Mouse (Mus musculus): ENCODE measurements around the gene 6330403K07Rik. TPM values are rescaled to one million over a fixed set of nuclear protein-coding genes. Genes with fewer than 3 reads are reported as not detected.

The 6330403K07Rik gene
- polyA plus RNA-seq (2016; fragmentation: Nextera tagmentation; extraction: Ambion mirVana) = 250 and 257 TPM in 2 replicates

GRCm38 (mm10) chr11:71033163-71033761, at the start of gene 6330403K07Rik:
Gene 6330403K07Rik (minus strand): TSS chr11:71033513.
- Histone ChIP-seq H3K4me3 (replicated peaks) (peak within 1 kb of the TSS; percentile 71), H3K4me2 (peak within 1 kb of the TSS; percentile 66), H3K9ac (replicated peaks) (peak within 1 kb of the TSS; percentile 84), H3K27me3 (no peaks in the 10 kb centered on the region), H3K9me3 (no peaks in the 10 kb centered on the region), H3K36me3 (peaks cover 7% of the 10 kb centered on the region), H3K4me1 (replicated peaks) (peaks cover 13% of the 10 kb centered on the region), H3K27ac (peak within 1 kb of the TSS; percentile 94)
- peak; percentile 97 for ATAC-seq (ENCODE audit: insufficient number of reproducible peaks, insufficient read depth, low FRiP score, low TSS enrichment, low read depth)
- under 1% methylated on average over 28 of the region's 31 CpGs for WGBS

GRCm38 (mm10) chr11:71076342-71076741, 43.0 kb upstream of the 6330403K07Rik start:
- WGBS = 82% methylated on average over 1 of the region's 1 CpGs
- no peaks in the 10 kb centered on the region for H3K4me1 ChIP-seq (replicated peaks)
- no peak for ATAC-seq (ENCODE audit: insufficient number of reproducible peaks, insufficient read depth, low FRiP score, low TSS enrichment, low read depth)

DNA sequence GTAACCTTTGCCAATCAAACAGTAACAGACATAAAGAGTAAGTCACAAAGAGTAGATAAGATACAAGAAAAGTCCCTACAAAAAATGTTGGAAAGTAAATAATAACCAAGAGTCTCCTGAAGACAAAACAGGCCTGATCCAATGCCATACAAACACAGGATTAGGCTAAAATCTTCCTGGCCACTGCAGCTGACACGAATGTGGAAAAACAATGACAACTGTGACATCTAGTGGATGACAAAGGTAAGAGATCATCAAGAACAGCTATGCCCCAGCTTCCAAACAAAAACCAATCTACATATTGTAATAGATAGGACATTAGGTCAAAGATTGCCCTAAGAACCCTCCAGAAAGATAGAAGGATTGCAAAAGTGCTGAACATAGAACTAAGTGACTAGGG, 19.2 kb upstream of the 6330403K07Rik start:
- Histone ChIP-seq H3K9ac (replicated peaks) (no peak overlapping the region), H3K4me1 (replicated peaks) (no peaks in the 10 kb centered on the region), H3K27me3 (no peaks in the 10 kb centered on the region), H3K4me3 (replicated peaks) (no peak overlapping the region), H3K36me3 (no peaks in the 10 kb centered on the region), H3K4me2 (no peak overlapping the region), H3K9me3 (no peaks in the 10 kb centered on the region), H3K27ac (no peak overlapping the region)
- ATAC-seq (ENCODE audit: insufficient number of reproducible peaks, insufficient read depth, low FRiP score, low TSS enrichment, low read depth) = no peak
- WGBS = 7% methylated on average over 1 of the region's 1 CpGs

More at GRCm38 (mm10) chr11:71076342-71076741, 43.0 kb upstream of the 6330403K07Rik start:
- Histone ChIP-seq H3K4me3 (replicated peaks) (no peak overlapping the region), H3K9me3 (peaks cover 14% of the 10 kb centered on the region), H3K9ac (replicated peaks) (no peak overlapping the region), H3K27ac (no peak overlapping the region), H3K36me3 (no peaks in the 10 kb centered on the region), H3K27me3 (no peaks in the 10 kb centered on the region), H3K4me2 (no peak overlapping the region)

DNA sequence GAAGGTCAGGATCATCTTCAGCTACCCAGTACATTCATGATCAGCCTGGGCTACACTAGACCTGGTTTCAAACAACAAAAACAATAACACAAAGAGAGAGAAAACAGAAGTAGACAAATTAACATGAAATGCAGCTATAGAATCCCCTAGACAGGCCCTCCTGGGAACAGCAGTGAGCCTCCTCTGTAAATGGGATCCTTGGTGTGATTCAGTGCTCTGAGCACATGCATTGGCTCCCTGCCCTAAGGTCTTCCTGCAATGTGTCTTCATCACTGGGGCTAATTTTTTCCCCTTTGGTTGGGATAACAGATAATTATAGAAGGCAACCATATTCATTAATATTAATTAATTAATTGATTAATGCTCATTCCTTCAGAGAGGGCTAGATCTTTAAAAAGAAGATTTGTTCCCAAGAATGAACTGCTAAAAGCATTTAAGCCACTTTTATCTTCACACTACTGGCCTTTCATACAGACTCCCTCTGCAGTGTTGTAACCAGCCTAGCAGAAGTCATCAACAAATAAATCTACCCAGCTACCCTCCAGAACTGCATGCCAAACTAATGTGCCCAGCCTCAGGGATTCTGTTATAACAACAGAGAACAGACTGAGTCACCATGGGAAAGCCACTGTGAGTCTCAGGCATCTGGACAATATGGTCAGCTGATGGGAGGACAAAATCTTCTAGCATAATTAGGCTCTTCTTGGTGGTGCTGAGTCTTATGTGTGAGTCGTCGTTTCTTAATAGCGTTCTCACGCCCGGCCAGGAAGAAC, 6.4 kb upstream of the 6330403K07Rik start:
- no peak overlapping the region for H3K9ac ChIP-seq (replicated peaks)
- no peaks in the 10 kb centered on the region for H3K9me3 ChIP-seq
- no peak overlapping the region for H3K4me3 ChIP-seq (replicated peaks)
- H3K36me3 ChIP-seq = no peaks in the 10 kb centered on the region
- H3K4me1 ChIP-seq (replicated peaks) = no peaks in the 10 kb centered on the region
- ATAC-seq (ENCODE audit: insufficient number of reproducible peaks, insufficient read depth, low FRiP score, low TSS enrichment, low read depth) = no peak
- 98% methylated on average over 5 of the region's 5 CpGs for WGBS
- no peak overlapping the region for H3K4me2 ChIP-seq
- no peaks in the 10 kb centered on the region for H3K27me3 ChIP-seq
- H3K27ac ChIP-seq = no peak overlapping the region

DNA sequence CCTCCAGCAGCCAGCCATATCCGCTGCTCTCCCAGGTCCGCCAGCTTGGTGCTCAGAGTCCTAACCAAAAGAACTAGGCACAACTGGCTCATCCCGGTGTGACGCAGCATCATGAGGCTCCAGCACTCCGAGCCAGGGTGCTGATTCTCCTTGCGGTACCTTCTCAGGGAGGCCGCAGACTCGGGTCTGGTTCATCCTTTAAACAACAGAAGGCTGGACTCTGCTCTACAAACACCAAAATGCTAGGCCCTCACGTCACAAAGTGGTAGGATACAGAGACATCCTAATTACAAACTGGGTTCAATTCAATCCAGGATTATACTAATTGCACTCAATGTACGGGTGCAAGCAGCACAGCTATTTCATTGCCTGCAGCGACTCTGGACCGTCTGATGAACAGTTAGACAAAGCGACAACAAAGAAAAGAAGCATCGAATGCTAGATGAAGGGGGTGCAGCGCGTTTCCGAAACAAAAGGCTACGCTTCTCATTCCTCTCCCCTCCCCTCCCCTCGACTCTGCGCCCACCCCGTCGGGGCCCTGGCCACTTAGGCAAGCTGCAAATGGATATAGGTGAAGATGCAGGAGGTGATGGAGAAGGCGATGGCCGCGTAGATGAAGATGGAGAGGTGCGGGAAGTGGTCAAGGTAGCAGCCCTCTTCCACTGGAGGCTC, 686 bp downstream of the 6330403K07Rik start:
- H3K9me3 ChIP-seq = no peaks in the 10 kb centered on the region
- H3K36me3 ChIP-seq = peaks cover 14% of the 10 kb centered on the region
- ATAC-seq (ENCODE audit: insufficient number of reproducible peaks, insufficient read depth, low FRiP score, low TSS enrichment, low read depth) = no peak
- H3K4me2 ChIP-seq = peak overlapping the region; percentile 66
- peaks cover 13% of the 10 kb centered on the region for H3K4me1 ChIP-seq (replicated peaks)
- WGBS = 4% methylated on average over 26 of the region's 26 CpGs
- H3K27ac ChIP-seq = peak overlapping the region; percentile 94
- no peaks in the 10 kb centered on the region for H3K27me3 ChIP-seq
- H3K4me3 ChIP-seq (replicated peaks) = peak overlapping the region; percentile 71
- H3K9ac ChIP-seq (replicated peaks) = peak overlapping the region; percentile 84

DNA sequence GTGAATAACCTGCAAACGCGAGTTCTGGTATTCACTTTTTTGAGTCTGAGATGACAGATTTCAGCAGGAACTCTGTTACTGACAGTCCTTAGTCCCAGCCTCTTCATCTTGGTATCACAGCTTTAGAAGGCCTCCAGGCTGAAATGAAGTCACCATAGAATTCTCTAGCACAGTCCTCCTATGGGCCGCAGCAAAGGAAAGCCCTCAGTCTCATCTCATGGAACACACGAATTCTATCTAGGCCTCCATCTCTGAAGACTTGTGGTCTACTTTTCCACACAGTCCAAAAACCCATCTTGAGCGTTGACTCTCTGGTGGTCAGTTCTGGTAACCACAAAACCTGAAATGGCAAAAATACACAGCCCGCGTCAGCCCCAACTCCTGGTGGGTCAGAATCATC, 1.2 kb downstream of the 6330403K07Rik start:
- Histone ChIP-seq H3K4me2 (peak overlapping the region; percentile 66), H3K36me3 (peaks cover 19% of the 10 kb centered on the region), H3K4me1 (replicated peaks) (peaks cover 13% of the 10 kb centered on the region), H3K9me3 (no peaks in the 10 kb centered on the region), H3K4me3 (replicated peaks) (peak overlapping the region; percentile 71), H3K27ac (peak overlapping the region; percentile 94), H3K9ac (replicated peaks) (peak overlapping the region; percentile 84), H3K27me3 (no peaks in the 10 kb centered on the region)
- ATAC-seq (ENCODE audit: insufficient number of reproducible peaks, insufficient read depth, low FRiP score, low TSS enrichment, low read depth) = no peak
- WGBS = 66% methylated on average over 7 of the region's 7 CpGs

- no peak for ATAC-seq (ENCODE audit: insufficient number of reproducible peaks, insufficient read depth, low FRiP score, low TSS enrichment, low read depth)
- no peak overlapping the region for H3K4me2 ChIP-seq
- no peaks in the 10 kb centered on the region for H3K9me3 ChIP-seq
- H3K4me3 ChIP-seq (replicated peaks) = no peak overlapping the region
- 78% methylated on average over 3 of the region's 3 CpGs for WGBS
- no peak overlapping the region for H3K27ac ChIP-seq
- H3K27me3 ChIP-seq = no peaks in the 10 kb centered on the region
- H3K9ac ChIP-seq (replicated peaks) = no peak overlapping the region
- peaks cover 44% of the 10 kb centered on the region for H3K36me3 ChIP-seq
- peaks cover 13% of the 10 kb centered on the region for H3K4me1 ChIP-seq (replicated peaks)
Observed at GRCm38 (mm10) chr11:71029403-71030118, 3.8 kb downstream of the 6330403K07Rik start.

GRCm38 (mm10) chr11:71028280-71028679, 5.0 kb downstream of the 6330403K07Rik start:
- 66% methylated on average over 3 of the region's 3 CpGs for WGBS

GRCm38 (mm10) chr11:71019201-71020068, 13.9 kb downstream of the 6330403K07Rik start, which contains the start of the genes Mis12 and Derl2:
Gene Mis12 (plus strand): TSS chr11:71019611.
Gene Derl2 (minus strand): TSS chr11:71019841.
- Histone ChIP-seq H3K27me3 (no peaks in the 10 kb centered on the region), H3K4me2 (peak within 1 kb of the TSS; percentile 91), H3K4me1 (replicated peaks) (peaks cover 14% of the 10 kb centered on the region), H3K9me3 (no peaks in the 10 kb centered on the region), H3K36me3 (peaks cover 35% of the 10 kb centered on the region), H3K4me3 (replicated peaks) (peak within 1 kb of the TSS; percentile 91), H3K27ac (peak within 1 kb of the TSS; percentile 96), H3K9ac (replicated peaks) (peak within 1 kb of the TSS; percentile 91)
- peak; percentile 100 for ATAC-seq (ENCODE audit: insufficient number of reproducible peaks, insufficient read depth, low FRiP score, low TSS enrichment, low read depth)
- under 1% methylated on average over 71 of the region's 71 CpGs for WGBS

More at GRCm38 (mm10) chr11:71028280-71028679, 5.0 kb downstream of the 6330403K07Rik start:
- Histone ChIP-seq H3K27me3 (no peaks in the 10 kb centered on the region), H3K9me3 (no peaks in the 10 kb centered on the region), H3K4me2 (no peak overlapping the region), H3K4me3 (replicated peaks) (no peak overlapping the region), H3K27ac (no peak overlapping the region), H3K36me3 (peaks cover 55% of the 10 kb centered on the region), H3K4me1 (replicated peaks) (peaks cover 10% of the 10 kb centered on the region), H3K9ac (replicated peaks) (no peak overlapping the region)
- ATAC-seq (ENCODE audit: insufficient number of reproducible peaks, insufficient read depth, low FRiP score, low TSS enrichment, low read depth) = no peak
